19 mouse cellular contexts compared by ENCODE assay signal in genomic region chr10:55333836-55334235, GRCm38 (mm10).
"Had no signal": no experiment of that assay in that cellular context is flagged by ENCODE, and none has a peak within 500 bp of the region (broad histone marks: within the 10 kb centered on the region; RNA-seq: fewer than 3 reads in every experiment).

No protein-coding gene starts in this region.

- DNase-seq: kidney, postnatal 25 days; layer of hippocampus, adult 9-11 months; liver; lung, adult 18-20 months; lung, postnatal 10 days; lung, postnatal 4 days; midbrain, embryonic 14.5 days; right cerebral cortex, adult 18-20 months; right cerebral cortex, postnatal 14 days; right cerebral cortex, postnatal 4 days; thymus, postnatal 25 days had no signal

- H3K4me1 ChIP-seq: limb, embryonic 10.5 days; limb, embryonic 13.5 days; liver, embryonic 12.5 days; liver, embryonic 15.5 days; lung, embryonic 15.5 days had no signal

- H3K9me3 ChIP-seq: limb, embryonic 10.5 days; limb, embryonic 13.5 days; liver, embryonic 12.5 days; liver, embryonic 15.5 days; lung, embryonic 15.5 days had no signal

- H3K27ac ChIP-seq: kidney, postnatal 0 days; layer of hippocampus, adult 2 months; limb, embryonic 10.5 days; limb, embryonic 13.5 days; liver, embryonic 12.5 days; liver, embryonic 15.5 days; lung, embryonic 15.5 days; stomach, postnatal 0 days had no signal

- H3K4me3 ChIP-seq: layer of hippocampus, adult 2 months; limb, embryonic 10.5 days; limb, embryonic 13.5 days; liver, embryonic 12.5 days; liver, embryonic 15.5 days; lung, embryonic 15.5 days had no signal

- H3K36me3 ChIP-seq: limb, embryonic 10.5 days; limb, embryonic 13.5 days; liver, embryonic 12.5 days; liver, embryonic 15.5 days; lung, embryonic 15.5 days had no signal

- H3K27me3 ChIP-seq: limb, embryonic 13.5 days; liver, embryonic 12.5 days; liver, embryonic 15.5 days; lung, embryonic 15.5 days had no signal
